Mouse (Mus musculus) heart, embryonic 16.5 days (tissue): ENCODE measurements around the gene Cenpj. TPM values are rescaled to one million over a fixed set of nuclear protein-coding genes. Genes with fewer than 3 reads are reported as not detected.

Experiments
- ATAC-seq: fragments of 200-750 bp; cut with Nextera tagmentation; replicated peaks from 2 replicates; pipeline ENCODE4 v1.8.0; 2017; ENCODE audit warnings: moderate number of reproducible peaks; ENCODE audit not compliant: insufficient read depth, low FRiP score; ENCODE audit errors: extremely low read depth
- H3K27ac ChIP-seq: fragments of 300-500 bp; sonication (generic); 2 replicates; pipeline ENCODE4 v1.5.1; 2014; ENCODE audit warnings: mild to moderate bottlenecking, low read length, control low read depth, moderate library complexity
- H3K27me3 ChIP-seq: fragments of 300-500 bp; sonication (generic); 2 replicates; pipeline ENCODE4 v1.6.1; 2014; ENCODE audit warnings: low read length, mixed read lengths; ENCODE audit not compliant: control insufficient read depth, insufficient read depth
- H3K36me3 ChIP-seq: fragments of 300-500 bp; sonication (generic); 2 replicates; pipeline ENCODE4 v1.6.1; 2014; ENCODE audit not compliant: control insufficient read depth, insufficient read depth
- H3K4me1 ChIP-seq: fragments of 300-500 bp; sonication (generic); 2 replicates; pipeline ENCODE4 v1.6.1; 2014; ENCODE audit warnings: low read length, mixed read lengths; ENCODE audit not compliant: control insufficient read depth, insufficient read depth
- H3K4me2 ChIP-seq: fragments of 300-500 bp; sonication (generic); 2 replicates; pipeline ENCODE4 v1.6.1; 2014; ENCODE audit warnings: low read depth, mild to moderate bottlenecking, control low read depth, low read length
- H3K4me3 ChIP-seq: fragments of 300-500 bp; sonication (generic); 2 replicates; pipeline ENCODE4 v1.5.1; 2014; ENCODE audit warnings: mild to moderate bottlenecking, control low read depth, low read length
- H3K9ac ChIP-seq: fragments of 300-500 bp; sonication (generic); 2 replicates; pipeline ENCODE4 v1.6.1; 2014; ENCODE audit warnings: low read length, control low read depth
- H3K9me3 ChIP-seq: fragments of 300-500 bp; sonication (generic); replicated peaks from 2 replicates; pipeline ENCODE4 v1.6.1; 2016; ENCODE audit warnings: low read length; ENCODE audit not compliant: control insufficient read depth
- WGBS: fragments of 180-500 bp; shearing (Covaris S2); extraction: QIAGEN DNeasy Blood & Tissue Kit; methylation state at CpG from one replicate; pipeline ENCODE4 v1.1.7; 2014; 5-methylcytosine and 5-hydroxymethylcytosine counted together
- polyA plus RNA-seq: library from polyadenylated mRNA; unstranded; fragments of >200 nt; fragmentation: Nextera tagmentation; extraction: Ambion mirVana; gene quantifications from 2 replicates; pipeline ENCODE4 v1.2.1, GENCODE M21; 2015

Gene Cenpj
- polyA plus RNA-seq, 1 experiment from 2014 or later = 7.2 TPM

DNA sequence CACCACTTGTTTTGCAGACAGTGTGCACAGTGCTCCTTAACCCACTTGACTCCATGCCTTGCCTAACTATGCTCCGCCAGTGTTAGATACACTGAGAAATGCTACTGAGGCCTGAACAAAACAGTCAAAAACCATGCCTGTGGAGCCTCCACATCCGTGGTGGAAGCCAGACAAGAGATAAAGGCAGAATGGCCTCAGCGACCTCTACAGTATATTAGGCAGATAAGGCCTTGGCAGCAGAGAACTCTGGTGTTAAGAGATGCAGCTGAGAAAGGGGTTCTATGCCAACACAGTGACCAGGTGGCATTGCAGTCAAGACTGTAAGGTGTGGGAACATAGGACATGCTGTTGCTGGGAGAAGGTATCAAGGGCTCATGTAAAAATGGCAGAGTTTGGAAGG, 68.5 kb downstream of the Cenpj start:
- ATAC-seq = no peak
- Histone ChIP-seq H3K4me3 (no peak overlapping the region), H3K9ac (no peak overlapping the region), H3K27me3 (no peaks in the 10 kb centered on the region), H3K36me3 (no peaks in the 10 kb centered on the region), H3K4me1 (no peaks in the 10 kb centered on the region), H3K9me3 (no peaks in the 10 kb centered on the region), H3K4me2 (no peak overlapping the region), H3K27ac (no peak overlapping the region)
- WGBS = 43% methylated on average over 3 of the region's 3 CpGs

DNA sequence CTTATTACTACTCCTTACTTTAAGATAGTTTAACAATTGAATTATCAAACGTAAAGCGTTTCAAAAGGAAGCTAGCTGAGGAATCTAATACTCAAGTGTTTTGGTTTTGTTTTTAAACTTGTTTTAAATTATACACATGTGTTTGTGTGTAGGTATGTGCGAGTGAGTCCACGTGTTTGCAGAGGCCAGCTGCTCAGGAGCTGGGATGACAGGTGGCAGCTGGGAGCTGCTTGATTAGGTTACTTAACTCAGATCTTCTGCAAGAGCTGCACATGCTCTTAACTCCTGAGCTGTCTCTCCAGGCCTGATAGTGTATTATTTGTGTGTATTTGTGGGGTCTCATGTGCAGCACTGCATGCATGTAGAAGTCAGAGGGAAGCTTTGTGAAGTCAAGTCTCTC, 72.8 kb downstream of the Cenpj start:
- Histone ChIP-seq H3K4me1 (no peaks in the 10 kb centered on the region), H3K4me3 (no peak overlapping the region), H3K9ac (no peak overlapping the region), H3K4me2 (no peak overlapping the region), H3K36me3 (no peaks in the 10 kb centered on the region), H3K27ac (no peak overlapping the region), H3K27me3 (no peaks in the 10 kb centered on the region), H3K9me3 (no peaks in the 10 kb centered on the region)
- ATAC-seq = no peak
- WGBS = 70% methylated on average over 4 of the region's 4 CpGs

DNA sequence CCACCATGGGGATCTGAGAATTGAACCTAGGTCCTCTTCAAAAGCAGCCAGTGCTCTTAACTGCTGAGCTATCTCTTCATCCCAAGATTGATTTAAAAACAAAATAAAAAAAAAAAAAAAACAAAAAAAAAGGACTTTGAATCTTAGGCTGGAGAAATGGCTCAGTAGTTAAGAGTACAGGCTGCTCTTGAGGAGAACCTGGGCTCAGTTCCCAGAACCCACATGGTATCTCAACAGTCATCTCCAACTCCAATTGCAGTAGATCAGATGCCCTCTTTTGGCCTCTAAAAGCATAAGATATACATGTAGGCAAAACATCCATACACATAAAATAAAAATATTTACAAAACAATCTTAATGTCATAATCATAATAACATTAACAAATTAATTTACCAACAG, 85.4 kb downstream of the Cenpj start:
- Histone ChIP-seq H3K27ac (no peak overlapping the region), H3K9me3 (no peaks in the 10 kb centered on the region), H3K9ac (no peak overlapping the region), H3K4me2 (no peak overlapping the region), H3K4me1 (no peaks in the 10 kb centered on the region), H3K36me3 (no peaks in the 10 kb centered on the region), H3K27me3 (no peaks in the 10 kb centered on the region), H3K4me3 (no peak overlapping the region)
- no peak for ATAC-seq

Other genes starting within 250 kb of the Cenpj start
- 0.11 and 0.19 TPM in 2 replicates for gene Atp12a, start 210.4 kb downstream of the Cenpj start, polyA plus RNA-seq
- gene Rnf17, start 172.8 kb downstream of the Cenpj start, polyA plus RNA-seq = 1.1 and 1.8 TPM in 2 replicates
- gene Parp4, start 194 bp upstream of the Cenpj start, polyA plus RNA-seq = 8.4 and 10.8 TPM in 2 replicates
- 20.1 and 25.4 TPM in 2 replicates for gene Mphosph8, start 92.8 kb upstream of the Cenpj start, polyA plus RNA-seq
- gene Pspc1, start 202.9 kb upstream of the Cenpj start, polyA plus RNA-seq = 16.1 and 19.6 TPM in 2 replicates
- 18.2 and 19.2 TPM in 2 replicates for gene Zmym5, start 236.3 kb upstream of the Cenpj start, polyA plus RNA-seq